Mouse (Mus musculus) A20 (cell line): ENCODE measurements around the gene Arf3.
"Not testable (repeated sequence)": the region's sequence is repeated elsewhere in the genome, so short reads cannot be mapped to it uniquely, and the experiment has no call there.

Experiments used
- DNase-seq: peaks from one replicate; pipeline ENCODE4 v3.0.0-alpha.2; 2011; ENCODE audit warnings: low read depth, low spot score

Gene Arf3

DNA sequence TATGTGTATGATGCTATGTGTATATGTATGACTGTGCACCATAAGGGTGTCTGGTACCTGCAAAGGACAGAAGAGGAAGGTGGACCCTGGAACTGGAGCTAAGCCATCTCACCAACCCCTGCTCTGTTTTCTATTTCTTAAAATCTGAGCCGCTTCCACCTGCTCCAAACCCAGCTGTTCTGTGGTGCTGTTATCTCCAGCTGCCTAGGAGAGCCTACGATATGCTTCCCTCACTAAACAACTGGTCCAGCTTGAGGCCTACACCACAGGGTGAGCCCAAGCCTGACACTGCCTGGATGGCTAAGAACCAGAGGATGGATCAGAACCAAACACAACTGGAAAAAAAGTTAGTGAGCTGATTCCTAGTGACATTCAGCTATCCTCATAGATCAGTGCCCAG lies 8.9 kb downstream of the Arf3 start:
- DNase-seq = no peak

DNA sequence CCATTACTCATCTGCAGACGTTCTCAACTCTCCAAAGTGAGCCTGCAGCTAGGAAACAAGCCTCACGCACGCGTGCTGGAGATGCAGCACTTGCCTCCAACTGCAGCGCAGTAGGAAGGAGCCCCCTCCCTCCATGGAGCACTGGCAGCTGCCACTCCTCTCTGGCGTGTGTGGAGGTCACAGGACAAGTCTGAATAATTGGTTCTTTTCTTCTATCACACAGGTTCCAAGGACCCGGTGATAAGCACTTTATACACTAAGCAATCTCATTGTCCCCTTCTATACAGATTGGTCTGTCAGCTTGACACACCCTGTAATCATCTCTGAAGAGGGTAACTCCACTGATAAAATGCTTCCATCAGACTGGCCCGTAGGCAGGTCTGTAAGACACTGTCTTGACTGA lies 10.0 kb downstream of the Arf3 start:
- no peak for DNase-seq

DNA sequence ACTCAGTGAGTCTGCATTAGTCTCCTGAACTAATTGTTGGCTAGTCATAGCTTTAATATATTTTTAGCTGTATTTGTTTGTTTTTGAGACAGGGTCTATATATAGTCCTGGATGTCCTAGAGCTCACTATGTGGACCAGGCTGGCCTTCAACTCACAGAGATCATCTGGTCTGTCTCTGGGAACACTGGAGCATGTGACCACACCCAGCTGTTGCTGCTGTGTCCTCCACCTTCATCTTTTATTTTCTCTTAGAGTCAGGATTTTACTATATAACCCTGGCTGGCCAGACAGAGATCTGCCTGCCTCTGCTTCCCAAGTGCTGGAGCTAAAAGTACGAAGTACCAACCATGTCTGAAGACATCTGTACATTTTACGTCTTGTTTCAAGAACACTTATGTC lies 13.9 kb downstream of the Arf3 start:
- DNase-seq = no peak

DNA sequence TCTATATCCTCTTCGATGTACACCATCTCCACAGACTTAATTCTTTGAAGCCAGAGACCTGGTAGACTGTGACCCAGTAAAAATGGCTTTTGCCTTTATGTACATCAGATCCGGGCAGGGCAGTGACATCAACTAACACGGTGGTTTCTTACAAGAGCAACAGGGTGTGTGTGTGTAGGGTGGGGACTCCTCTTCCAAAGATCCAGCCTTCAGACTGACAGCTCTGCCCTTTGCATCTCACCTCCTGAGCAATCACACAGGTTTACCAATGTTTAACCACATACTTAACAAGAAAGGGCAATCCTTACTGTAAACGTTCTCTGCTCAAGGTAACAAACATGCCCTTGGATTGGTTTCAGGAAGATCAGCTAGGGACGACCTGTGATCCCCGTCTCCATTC lies 15.7 kb downstream of the Arf3 start:
- no peak for DNase-seq

DNA sequence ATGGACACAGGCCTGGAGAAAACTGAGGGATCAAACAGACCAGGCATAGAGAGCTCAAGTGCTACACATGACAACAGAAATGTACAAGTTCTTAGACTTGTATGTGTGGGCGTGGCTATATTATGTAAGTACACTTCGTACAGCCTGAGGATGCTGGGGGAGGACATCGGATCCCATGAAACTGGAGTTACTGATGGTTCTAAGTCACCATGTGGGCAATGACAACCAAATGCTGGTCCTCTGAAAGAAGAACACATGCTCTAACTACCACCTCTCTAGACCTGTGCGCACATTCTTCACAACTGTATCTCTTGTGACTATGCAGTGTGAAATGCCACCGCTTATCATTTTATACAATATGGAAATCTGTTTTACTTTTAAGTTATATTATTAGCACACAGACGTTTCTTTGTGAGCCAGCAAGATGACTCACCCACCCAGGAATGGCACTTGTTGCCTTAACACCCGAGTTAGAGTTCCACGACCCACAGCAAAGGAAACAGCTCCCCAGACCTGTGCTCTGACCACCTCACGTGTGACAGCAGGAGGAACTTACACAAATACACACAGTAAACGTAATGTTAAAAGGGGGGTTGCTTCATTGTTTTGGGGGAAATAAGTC lies 16.6 kb downstream of the Arf3 start:
- no peak for DNase-seq

DNA sequence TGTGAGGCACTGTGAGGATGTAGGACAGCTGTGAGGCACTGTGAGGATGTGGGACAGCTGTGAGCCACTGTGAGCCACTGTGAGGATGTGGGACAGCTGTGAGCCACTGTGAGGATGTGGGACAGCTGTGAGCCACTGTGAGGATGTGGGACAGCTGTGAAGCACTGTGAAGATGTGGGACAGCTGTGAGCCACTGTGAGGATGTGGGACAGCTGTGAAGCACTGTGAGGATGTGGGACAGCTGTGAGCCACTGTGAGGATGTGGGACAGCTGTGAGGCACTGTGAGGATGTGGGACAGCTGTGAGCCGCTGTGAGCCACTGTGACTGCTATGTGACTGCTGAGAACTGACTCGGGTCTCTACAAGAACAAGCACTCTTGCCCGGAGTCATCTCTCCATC lies 19.2 kb downstream of the Arf3 start:
- DNase-seq = not testable (repeated sequence)

DNA sequence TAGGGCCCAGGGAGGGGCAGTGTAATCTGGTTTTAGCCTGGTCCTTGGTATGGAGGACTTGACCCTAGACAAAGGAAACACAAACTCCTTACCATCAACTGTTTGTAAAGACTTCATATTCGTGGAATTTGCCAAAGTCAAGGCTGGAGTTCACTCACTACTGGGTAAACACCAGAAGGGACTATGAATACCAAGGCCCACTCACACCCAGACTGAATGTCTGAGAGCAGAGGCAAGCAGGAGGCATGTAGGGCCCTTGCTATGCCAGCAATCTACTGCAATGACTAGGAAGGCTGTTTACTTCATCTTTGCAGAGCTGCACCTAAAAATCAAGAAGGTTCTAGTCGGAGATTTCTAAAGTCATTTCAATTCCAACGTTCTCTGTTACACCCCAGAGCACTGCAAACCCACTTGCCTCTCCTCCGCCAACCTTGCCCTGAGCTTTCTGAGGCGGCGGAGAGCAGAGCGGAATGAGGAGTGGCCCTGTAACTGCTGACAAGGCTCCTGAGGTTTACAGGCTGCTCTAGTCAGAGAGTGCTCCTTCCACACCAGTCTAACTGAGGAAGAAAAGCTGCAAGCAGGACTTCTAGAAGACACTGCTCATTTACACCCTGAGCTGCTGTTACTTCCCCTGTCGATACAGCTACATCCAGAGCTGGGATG lies 20.1 kb downstream of the Arf3 start:
- no peak for DNase-seq

DNA sequence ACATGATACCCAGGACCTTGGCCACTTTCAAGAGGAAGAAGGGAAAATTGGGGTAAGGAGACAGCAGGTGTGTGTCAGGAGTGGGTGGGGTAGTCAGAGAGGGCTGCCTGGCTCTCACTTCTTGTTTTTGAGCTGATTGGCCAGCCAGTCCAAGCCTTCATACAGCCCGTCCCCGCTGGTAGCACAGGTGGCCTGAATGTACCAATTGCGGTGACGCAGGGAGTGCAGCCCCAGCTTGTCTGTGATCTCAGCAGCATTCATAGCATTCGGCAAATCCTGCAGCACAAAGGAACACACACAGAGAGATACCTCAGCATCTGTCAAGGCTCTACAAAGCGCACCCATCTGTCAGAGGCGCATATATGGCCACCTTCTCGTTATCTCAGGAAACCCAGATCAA lies 22.8 kb downstream of the Arf3 start:
- peak; percentile 87 for DNase-seq

DNA sequence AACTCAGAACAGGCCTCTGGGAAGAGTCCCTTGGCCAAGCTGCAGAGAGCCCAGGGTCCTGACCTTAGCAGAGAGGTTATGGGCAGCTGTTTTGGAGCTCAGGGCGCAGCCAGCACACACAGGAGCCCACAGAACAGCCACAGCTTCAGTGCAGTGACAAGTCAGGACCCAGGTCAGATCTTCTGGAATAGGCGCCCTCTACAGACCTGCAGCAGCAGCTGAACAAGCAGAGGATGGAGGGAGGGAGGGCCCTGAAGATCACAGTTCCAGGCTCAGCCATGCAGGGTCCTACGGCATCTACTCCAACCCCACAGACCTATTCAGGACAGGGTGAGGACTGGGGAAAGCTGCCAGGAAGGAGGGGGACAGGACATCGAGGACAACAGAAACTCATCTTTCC lies 24.2 kb downstream of the Arf3 start:
- DNase-seq = no peak

DNA sequence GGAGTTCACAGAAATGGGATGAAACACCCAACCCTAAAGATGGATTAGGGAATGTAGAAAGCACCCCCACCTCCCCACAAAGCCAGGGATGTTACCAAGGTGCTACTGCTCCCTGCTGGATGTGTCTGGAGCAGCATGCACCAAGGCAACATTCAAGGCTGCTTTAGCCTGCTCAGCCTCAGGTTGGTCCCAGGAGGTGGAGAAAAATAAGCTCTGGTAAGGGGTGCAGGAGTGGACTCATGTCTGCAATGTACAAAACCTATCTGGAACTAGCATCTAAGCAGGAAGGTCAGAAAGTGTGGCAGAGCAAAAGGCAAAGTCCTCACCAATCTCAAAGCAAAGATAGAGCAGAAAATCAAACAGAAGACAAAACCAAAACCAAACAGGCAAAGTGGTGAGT lies 25.1 kb downstream of the Arf3 start:
- DNase-seq = no peak

DNA sequence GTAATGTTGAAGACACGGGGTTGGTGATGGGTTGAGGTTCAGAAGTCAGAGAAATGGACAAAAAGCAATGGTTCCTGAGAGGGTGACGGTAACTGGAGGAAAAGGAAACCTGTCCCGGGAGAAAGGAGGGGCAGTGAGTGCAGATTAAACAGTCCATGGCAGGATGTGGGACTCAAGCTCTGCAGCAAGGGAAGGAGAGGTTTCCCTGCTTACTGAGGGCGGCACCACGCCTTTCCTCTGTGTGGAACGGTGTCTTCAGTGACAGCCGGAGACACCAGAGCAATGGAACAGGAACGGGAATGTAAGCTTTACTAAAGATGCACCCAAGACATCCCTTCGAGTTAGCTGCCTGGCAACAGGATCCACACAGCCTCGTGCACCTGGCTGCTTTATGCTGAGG lies 26.5 kb downstream of the Arf3 start:
- no peak for DNase-seq

DNA sequence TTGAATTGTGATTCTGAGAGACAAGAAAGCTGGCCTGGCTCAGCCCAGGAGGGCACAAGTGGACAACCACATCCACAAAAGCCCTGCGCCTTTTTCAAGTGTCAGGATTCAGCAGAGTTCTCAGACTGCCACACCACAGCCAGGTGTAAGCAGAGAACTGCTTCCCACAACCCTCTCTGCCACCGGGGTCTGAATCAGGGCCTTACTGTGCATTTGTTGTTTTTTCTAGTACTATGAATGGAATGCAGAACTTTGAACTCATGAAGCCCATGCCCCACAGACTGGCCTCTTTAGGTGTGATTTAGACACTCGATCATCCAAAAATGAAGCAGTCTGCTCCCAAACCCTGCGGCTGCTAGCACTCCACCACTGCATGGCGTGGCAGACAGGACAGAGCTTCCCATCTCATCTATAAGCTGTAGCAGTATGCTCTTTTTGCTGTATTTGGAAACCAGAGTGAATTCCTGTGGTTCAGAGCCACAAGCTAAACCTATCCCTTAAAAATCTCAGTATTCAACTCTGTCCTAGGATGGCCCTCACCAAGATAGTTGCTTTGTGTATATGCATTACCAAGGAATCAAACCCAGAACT lies 28.9 kb downstream of the Arf3 start:
- DNase-seq = no peak

DNA sequence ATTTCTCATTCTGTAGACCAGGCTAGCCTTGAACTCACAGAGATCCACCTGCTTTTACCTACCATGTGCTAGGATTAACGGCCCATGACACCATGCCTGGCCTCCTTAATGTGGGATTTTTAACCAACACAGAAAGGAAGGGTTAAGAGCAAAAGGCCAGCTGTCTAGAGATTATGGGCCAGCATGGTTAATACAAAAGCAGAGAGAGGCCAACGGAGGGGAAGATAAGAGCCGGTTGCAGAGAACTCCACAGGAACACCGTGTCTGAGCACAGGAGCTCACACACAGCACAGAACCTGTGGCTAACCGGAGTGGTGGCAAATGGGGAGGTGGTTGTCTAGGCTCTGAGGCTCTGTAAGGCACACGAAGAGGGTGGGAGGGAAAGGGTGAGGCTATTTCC lies 29.6 kb downstream of the Arf3 start:
- DNase-seq = no peak

DNA sequence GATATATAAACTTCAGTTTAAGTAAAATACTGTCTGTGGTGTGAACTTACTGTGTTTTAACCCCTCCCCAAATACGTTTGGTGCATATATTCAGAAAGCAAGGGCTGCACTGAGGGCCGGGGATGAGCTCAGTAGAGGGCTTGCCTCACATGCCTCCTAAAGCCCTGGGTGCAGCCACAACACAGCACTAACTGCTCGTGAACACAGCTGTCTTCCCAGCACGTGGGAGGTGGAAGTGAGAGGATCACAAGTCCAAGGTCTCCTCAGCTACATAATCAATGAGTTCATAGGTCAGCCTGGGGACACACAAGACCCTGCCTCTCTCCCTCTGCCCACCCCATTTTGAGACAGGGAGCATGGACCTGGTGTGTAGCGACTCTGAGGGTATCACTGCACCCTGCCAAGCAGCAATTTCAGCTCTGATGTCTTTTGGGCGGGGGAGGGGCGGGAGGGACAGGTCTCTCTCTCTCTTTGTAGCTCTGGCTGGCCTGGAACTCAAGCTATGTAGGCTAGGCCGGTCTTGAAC lies 30.9 kb downstream of the Arf3 start:
- no peak for DNase-seq

DNA sequence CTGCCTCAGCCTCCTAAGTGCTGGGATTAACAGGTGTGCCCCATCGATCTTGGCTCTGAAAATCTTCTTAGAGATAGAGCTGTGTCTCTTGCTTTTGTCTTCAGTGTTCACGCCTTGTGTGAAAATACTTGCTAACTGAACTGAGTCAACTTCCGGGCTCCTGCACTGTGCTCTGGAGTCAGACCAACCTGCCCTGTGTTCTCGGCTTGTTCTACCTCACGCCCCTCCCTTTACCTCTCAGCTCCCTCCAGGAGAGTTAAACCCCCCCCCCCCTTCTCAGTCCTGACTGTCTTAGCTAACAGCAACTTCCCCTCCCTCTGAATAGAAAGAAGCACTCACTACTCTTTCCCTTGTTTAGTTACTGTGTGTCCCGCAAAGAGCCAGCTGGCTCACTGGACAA lies 32.2 kb downstream of the Arf3 start:
- no peak for DNase-seq

DNA sequence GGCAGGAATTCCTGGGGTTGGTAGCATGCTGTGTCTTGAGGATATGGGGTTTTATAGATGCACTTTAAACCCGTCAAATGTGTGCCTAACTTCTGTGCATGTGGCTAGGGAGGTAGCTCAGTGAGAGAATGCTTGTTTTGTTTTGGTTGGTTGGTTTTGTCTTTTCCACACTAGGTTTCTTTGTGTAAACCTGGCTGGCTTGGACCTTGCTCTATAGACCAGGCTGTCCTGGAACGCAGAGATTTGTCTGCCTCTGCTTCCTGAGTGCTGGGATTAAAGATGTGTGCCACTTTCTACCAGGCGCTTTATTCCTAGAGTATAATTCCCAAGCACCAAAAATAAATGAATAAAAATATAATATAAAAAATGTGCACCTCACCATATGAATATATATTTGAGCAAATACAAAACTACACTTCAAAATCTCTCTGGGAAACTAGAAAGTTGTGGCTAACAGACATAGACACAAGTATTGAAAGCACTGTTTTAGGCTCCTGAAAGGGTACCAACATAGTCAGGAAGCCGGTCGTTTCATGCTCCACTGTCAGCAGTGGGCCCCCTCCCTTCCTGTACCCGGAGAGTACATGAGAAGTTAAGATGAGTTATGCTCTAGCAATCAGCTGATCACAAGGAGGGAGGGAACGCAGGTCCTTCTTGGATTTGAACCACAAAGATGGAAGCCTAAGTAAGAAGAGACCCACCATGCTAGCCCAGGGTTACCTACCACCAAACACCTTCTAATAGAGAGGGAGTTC lies 33.0 kb downstream of the Arf3 start:
- DNase-seq = no peak

DNA sequence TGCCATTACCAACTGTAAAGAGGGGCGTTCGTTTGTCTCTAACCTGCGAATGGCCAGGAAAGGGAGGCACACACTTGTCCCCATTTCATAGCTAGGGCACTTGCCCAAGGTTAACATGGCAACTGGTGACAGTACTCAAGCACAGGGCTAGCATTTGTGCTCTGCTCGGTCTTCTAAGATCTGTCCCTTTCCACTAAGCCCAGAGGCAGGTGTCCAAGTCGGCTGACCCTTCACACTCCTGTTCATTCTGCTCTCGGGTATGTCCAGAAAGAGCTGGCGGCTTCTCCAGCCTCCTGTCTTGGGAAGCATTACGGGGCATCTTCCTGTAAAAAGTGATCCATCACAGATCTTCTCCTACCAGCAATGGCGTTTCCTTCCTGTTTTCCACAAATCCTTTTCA lies 34.6 kb downstream of the Arf3 start:
- no peak for DNase-seq

DNA sequence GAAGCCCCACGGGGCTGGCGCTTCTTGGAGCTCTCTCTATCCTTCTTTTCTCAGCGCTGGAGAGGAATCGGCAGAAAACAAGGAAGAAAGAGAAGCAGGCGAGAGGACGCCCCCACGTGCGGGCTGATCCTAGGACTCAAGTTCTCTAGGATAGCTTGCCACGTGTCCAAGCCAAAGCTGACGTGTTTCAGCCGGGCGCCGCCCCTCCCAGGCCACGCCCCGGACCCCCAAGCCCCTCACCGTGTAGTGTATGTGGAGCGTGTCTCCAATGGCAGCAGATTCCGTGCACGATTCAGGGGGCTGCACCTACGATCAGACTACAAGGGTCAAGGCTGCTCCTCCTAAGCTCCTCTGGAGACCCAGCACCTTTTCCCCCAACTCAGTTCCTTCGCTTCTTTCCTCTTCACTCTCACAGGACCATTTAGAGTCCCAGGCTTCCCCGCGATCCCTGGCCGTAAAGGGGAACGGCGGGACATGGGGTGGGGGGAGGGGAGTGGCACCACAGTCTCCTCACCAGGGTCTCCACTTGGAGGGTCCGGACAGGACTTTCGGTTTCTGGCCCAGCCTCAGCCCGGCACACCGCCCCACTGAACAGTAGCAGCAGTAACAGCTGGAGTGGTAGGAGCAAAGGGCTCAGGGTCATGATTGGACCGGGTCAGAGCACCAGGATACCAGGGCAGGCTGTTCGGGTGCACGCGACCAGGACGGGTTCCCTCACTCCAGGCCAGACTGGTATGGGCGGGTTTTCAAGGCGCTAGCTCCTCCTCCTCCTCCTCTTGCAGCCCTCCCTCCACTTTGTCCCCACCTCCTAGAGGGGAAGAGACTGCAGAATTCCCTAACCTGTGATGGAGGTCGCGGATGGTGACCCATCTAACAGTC lies 35.3 kb downstream of the Arf3 start, which contains the start of gene Fkbp11:
Fkbp11 (minus strand) TSS at position 756 of the 879 bp plus-strand sequence.
- DNase-seq = no peak

DNA sequence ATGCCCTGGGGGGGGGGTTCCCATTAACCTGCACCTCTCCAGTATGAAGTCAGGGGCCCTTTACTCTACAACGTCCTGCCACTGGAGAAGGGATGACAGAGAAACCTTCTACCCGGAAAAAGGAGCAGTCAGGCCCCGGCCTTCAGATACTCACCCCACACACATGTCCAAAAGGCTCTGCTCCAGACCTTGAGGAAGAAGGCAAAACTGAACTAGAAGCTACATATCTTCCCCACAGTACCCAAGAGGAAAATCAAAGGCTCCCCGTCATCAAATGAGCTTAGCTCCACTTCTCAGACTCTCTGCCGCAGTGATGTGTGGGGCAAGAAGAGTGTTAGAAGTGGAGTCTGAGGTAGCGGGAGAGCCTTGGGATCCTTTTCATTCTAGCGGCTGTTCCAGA lies 36.3 kb downstream of the Arf3 start:
- no peak for DNase-seq

DNA sequence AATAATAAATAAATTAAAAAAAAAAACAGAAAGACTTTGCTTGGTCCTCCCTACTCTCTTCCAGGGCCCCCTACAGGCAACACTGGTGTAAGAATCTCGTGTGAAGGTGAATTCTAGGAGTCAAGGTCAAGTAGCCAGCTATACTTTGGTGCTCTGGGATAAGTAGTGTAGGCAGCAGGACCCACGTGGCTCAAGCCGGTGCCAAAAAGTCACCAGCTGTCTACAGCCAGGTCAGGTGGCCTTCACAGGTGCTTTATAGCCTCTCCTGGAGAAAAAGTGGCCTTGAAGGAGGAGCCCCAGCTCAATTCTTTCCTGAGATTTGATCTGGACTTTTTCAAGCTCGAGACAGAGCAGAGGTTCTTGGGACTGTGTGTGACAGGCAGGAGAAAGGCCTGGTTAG lies 36.9 kb downstream of the Arf3 start:
- DNase-seq = no peak

DNA sequence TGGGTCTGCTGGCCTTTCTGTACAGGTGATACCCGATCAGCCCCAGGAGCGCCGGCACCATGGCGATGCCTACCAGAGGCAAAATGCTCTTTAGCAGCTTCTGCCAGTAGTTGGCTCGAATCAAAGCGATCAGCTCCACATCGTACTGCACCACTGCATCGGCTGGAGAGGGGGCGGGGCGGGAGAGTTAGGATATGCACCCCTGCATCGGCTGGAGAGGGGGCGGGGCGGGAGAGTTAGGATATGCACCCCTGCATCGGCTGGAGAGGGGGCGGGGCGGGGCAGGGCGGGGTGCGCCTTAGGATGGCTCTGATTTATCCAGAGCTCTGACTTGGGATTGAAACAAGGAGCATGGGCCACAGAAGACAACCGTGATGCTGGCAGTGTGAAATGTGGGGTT lies 38.6 kb downstream of the Arf3 start:
- DNase-seq = no peak
